Mouse (Mus musculus): ENCODE data around the gene Plod2. TPM values are rescaled to one million over a fixed set of nuclear protein-coding genes. Genes with fewer than 3 reads are reported as not detected.

Gene Plod2
- polyA plus RNA-seq, 1 experiment from 2014 or later: 12.1 TPM

GRCm38 (mm10) chr9:92563306-92563705 is 21.3 kb downstream of the Plod2 start:
- H3K27me3 ChIP-seq (ENCODE audit: control insufficient read depth, insufficient read depth, low read depth, low read length): no peaks in the 10 kb centered on the region
- no peak overlapping the region for H3K27ac ChIP-seq (ENCODE audit: low read length)
- H3K4me2 ChIP-seq (ENCODE audit: low read length): no peak overlapping the region
- no peak overlapping the region for H3K9ac ChIP-seq (ENCODE audit: low read depth, low read length)
- ATAC-seq: no peak
- H3K36me3 ChIP-seq (ENCODE audit: control insufficient read depth, insufficient read depth, low read length): peaks cover 2% of the 10 kb centered on the region; the same call in 1 of the 2 replicates
- H3K4me1 ChIP-seq (ENCODE audit: control insufficient read depth, insufficient read depth, low read length): no peaks in the 10 kb centered on the region; the same call in 1 of the 2 replicates
- no peak overlapping the region for H3K4me3 ChIP-seq (ENCODE audit: low read depth, low read length)
- WGBS: 96% methylated on average over 6 of the region's 6 CpGs
- peaks cover 5% of the 10 kb centered on the region; the same call in 1 of the 2 replicates for H3K9me3 ChIP-seq (replicated peaks; ENCODE audit: control insufficient read depth, low read length, poor library complexity, severe bottlenecking)

GRCm38 (mm10) chr9:92564391-92564790 is 22.4 kb downstream of the Plod2 start:
- no peak for ATAC-seq
- WGBS: 93% methylated on average over 1 of the region's 1 CpGs
- no peaks in the 10 kb centered on the region for H3K27me3 ChIP-seq (ENCODE audit: control insufficient read depth, insufficient read depth, low read depth, low read length)

GRCm38 (mm10) chr9:92566234-92566633 is 24.2 kb downstream of the Plod2 start:
- H3K4me2 ChIP-seq (ENCODE audit: low read length): no peak overlapping the region
- no peak overlapping the region for H3K4me3 ChIP-seq (ENCODE audit: low read depth, low read length)
- H3K27me3 ChIP-seq (ENCODE audit: control insufficient read depth, insufficient read depth, low read depth, low read length): no peaks in the 10 kb centered on the region
- no peaks in the 10 kb centered on the region for H3K4me1 ChIP-seq (ENCODE audit: control insufficient read depth, insufficient read depth, low read length)
- ATAC-seq: no peak
- H3K9ac ChIP-seq (ENCODE audit: low read depth, low read length): no peak overlapping the region
- WGBS: 91% methylated on average over 3 of the region's 3 CpGs
- no peak overlapping the region for H3K27ac ChIP-seq (ENCODE audit: low read length)
- H3K9me3 ChIP-seq (replicated peaks; ENCODE audit: control insufficient read depth, low read length, poor library complexity, severe bottlenecking): peaks cover 5% of the 10 kb centered on the region; the same call in 1 of the 2 replicates
- peaks cover 2% of the 10 kb centered on the region; the same call in 1 of the 2 replicates for H3K36me3 ChIP-seq (ENCODE audit: control insufficient read depth, insufficient read depth, low read length)

More at GRCm38 (mm10) chr9:92564391-92564790, 22.4 kb downstream of the Plod2 start:
- Histone ChIP-seq H3K27ac (ENCODE audit: low read length) (no peak overlapping the region), H3K9me3 (replicated peaks; ENCODE audit: control insufficient read depth, low read length, poor library complexity, severe bottlenecking) (peaks cover 5% of the 10 kb centered on the region; the same call in 1 of the 2 replicates), H3K36me3 (ENCODE audit: control insufficient read depth, insufficient read depth, low read length) (peaks cover 2% of the 10 kb centered on the region; the same call in 1 of the 2 replicates), H3K4me2 (ENCODE audit: low read length) (no peak overlapping the region), H3K4me1 (ENCODE audit: control insufficient read depth, insufficient read depth, low read length) (no peaks in the 10 kb centered on the region; the same call in 1 of the 2 replicates), H3K4me3 (ENCODE audit: low read depth, low read length) (no peak overlapping the region), H3K9ac (ENCODE audit: low read depth, low read length) (no peak overlapping the region)

- H3K9me3 ChIP-seq (replicated peaks; ENCODE audit: control insufficient read depth, low read length, poor library complexity, severe bottlenecking): peaks cover 5% of the 10 kb centered on the region; the same call in 1 of the 2 replicates
- H3K4me2 ChIP-seq (ENCODE audit: low read length): no peak overlapping the region
- no peaks in the 10 kb centered on the region for H3K27me3 ChIP-seq (ENCODE audit: control insufficient read depth, insufficient read depth, low read depth, low read length)
- H3K36me3 ChIP-seq (ENCODE audit: control insufficient read depth, insufficient read depth, low read length): peaks cover 2% of the 10 kb centered on the region; the same call in 1 of the 2 replicates
- 94% methylated on average over 7 of the region's 7 CpGs for WGBS
- H3K4me1 ChIP-seq (ENCODE audit: control insufficient read depth, insufficient read depth, low read length): no peaks in the 10 kb centered on the region
- no peak overlapping the region for H3K27ac ChIP-seq (ENCODE audit: low read length)
- ATAC-seq: no peak
- no peak overlapping the region for H3K9ac ChIP-seq (ENCODE audit: low read depth, low read length)
- H3K4me3 ChIP-seq (ENCODE audit: low read depth, low read length): no peak overlapping the region
These were observed 25.5 kb downstream of the Plod2 start for GRCm38 (mm10) chr9:92567474-92567873.

DNA sequence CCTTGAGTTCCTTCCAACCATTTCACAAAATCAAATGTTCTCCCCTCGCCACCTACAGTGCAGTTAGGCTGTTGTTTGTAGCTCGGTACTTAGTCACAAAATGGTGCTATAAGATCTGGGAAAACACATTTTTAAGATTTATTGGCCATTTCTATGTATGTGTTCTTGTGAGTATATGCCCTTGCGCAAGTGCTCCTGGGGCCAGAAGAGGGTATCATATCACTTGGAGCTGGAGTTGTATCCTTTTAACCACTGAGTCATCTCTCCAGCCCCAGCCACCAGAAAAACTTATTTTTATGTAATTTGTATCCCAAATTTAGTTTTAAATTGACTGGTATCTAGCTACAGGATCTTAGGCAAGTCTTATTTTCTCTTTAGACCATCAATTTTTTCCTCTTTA is 26.8 kb downstream of the Plod2 start:
- H3K4me1 ChIP-seq (ENCODE audit: control insufficient read depth, insufficient read depth, low read length): no peaks in the 10 kb centered on the region
- no peak overlapping the region for H3K4me2 ChIP-seq (ENCODE audit: low read length)
- H3K27me3 ChIP-seq (ENCODE audit: control insufficient read depth, insufficient read depth, low read depth, low read length): no peaks in the 10 kb centered on the region
- peaks cover 2% of the 10 kb centered on the region; the same call in 1 of the 2 replicates for H3K36me3 ChIP-seq (ENCODE audit: control insufficient read depth, insufficient read depth, low read length)
- ATAC-seq: no peak
- no peak overlapping the region for H3K4me3 ChIP-seq (ENCODE audit: low read depth, low read length)
- no peak overlapping the region for H3K9ac ChIP-seq (ENCODE audit: low read depth, low read length)
- WGBS: 94% methylated on average over 3 of the region's 3 CpGs
- peaks cover 5% of the 10 kb centered on the region; the same call in 1 of the 2 replicates for H3K9me3 ChIP-seq (replicated peaks; ENCODE audit: control insufficient read depth, low read length, poor library complexity, severe bottlenecking)
- no peak overlapping the region for H3K27ac ChIP-seq (ENCODE audit: low read length)

- no peaks in the 10 kb centered on the region for H3K9me3 ChIP-seq (replicated peaks; ENCODE audit: control insufficient read depth, low read length, poor library complexity, severe bottlenecking)
- no peaks in the 10 kb centered on the region for H3K36me3 ChIP-seq (ENCODE audit: control insufficient read depth, insufficient read depth, low read length)
- no peaks in the 10 kb centered on the region for H3K27me3 ChIP-seq (ENCODE audit: control insufficient read depth, insufficient read depth, low read depth, low read length)
- no peak overlapping the region for H3K4me2 ChIP-seq (ENCODE audit: low read length)
- no peaks in the 10 kb centered on the region for H3K4me1 ChIP-seq (ENCODE audit: control insufficient read depth, insufficient read depth, low read length)
- no peak overlapping the region for H3K9ac ChIP-seq (ENCODE audit: low read depth, low read length)
- 86% methylated on average over 8 of the region's 8 CpGs for WGBS
- H3K27ac ChIP-seq (ENCODE audit: low read length): no peak overlapping the region
- no peak for ATAC-seq
- no peak overlapping the region for H3K4me3 ChIP-seq (ENCODE audit: low read depth, low read length)
These were observed 30.5 kb downstream of the Plod2 start for GRCm38 (mm10) chr9:92572376-92573108.

GRCm38 (mm10) chr9:92583876-92584275 is 41.9 kb downstream of the Plod2 start:
- Histone ChIP-seq H3K36me3 (ENCODE audit: control insufficient read depth, insufficient read depth, low read length) (no peaks in the 10 kb centered on the region), H3K27me3 (ENCODE audit: control insufficient read depth, insufficient read depth, low read depth, low read length) (no peaks in the 10 kb centered on the region), H3K9ac (ENCODE audit: low read depth, low read length) (no peak overlapping the region), H3K9me3 (replicated peaks; ENCODE audit: control insufficient read depth, low read length, poor library complexity, severe bottlenecking) (no peaks in the 10 kb centered on the region), H3K4me2 (ENCODE audit: low read length) (no peak overlapping the region), H3K27ac (ENCODE audit: low read length) (no peak overlapping the region), H3K4me3 (ENCODE audit: low read depth, low read length) (no peak overlapping the region), H3K4me1 (ENCODE audit: control insufficient read depth, insufficient read depth, low read length) (no peaks in the 10 kb centered on the region)
- no peak for ATAC-seq
- WGBS: 85% methylated on average over 5 of the region's 5 CpGs

- WGBS: 20% methylated on average over 1 of the region's 1 CpGs
- no peak overlapping the region for H3K4me2 ChIP-seq (ENCODE audit: low read length)
- no peaks in the 10 kb centered on the region for H3K27me3 ChIP-seq (ENCODE audit: control insufficient read depth, insufficient read depth, low read depth, low read length)
- H3K9me3 ChIP-seq (replicated peaks; ENCODE audit: control insufficient read depth, low read length, poor library complexity, severe bottlenecking): no peaks in the 10 kb centered on the region
- H3K4me1 ChIP-seq (ENCODE audit: control insufficient read depth, insufficient read depth, low read length): no peaks in the 10 kb centered on the region
- H3K36me3 ChIP-seq (ENCODE audit: control insufficient read depth, insufficient read depth, low read length): no peaks in the 10 kb centered on the region
- H3K27ac ChIP-seq (ENCODE audit: low read length): no peak overlapping the region
- H3K4me3 ChIP-seq (ENCODE audit: low read depth, low read length): no peak overlapping the region
- peak; percentile 80 for ATAC-seq
- H3K9ac ChIP-seq (ENCODE audit: low read depth, low read length): no peak overlapping the region
These were observed 44.0 kb downstream of the Plod2 start for GRCm38 (mm10) chr9:92586025-92586424.

DNA sequence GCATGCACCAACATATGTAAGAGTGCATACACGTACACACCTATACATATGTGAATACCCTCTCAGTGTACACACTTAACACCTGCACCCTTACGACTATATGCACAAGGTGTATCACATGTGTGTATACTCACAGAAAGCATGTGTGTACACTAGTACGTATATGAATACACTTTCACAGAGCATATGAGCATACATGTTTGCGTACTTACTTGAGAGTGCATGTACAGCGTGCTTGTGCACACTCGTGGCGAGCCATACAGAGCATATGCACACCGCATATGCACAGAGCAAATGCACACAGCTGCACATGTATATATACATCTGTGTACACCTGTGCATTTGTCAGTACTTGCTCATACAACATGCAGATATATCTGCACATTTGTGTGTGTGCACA is 45.4 kb downstream of the Plod2 start:
- H3K4me2 ChIP-seq (ENCODE audit: low read length): no peak overlapping the region
- no peak overlapping the region for H3K4me3 ChIP-seq (ENCODE audit: low read depth, low read length)
- H3K27ac ChIP-seq (ENCODE audit: low read length): no peak overlapping the region
- H3K36me3 ChIP-seq (ENCODE audit: control insufficient read depth, insufficient read depth, low read length): no peaks in the 10 kb centered on the region
- 97% methylated on average over 8 of the region's 8 CpGs for WGBS
- ATAC-seq: no peak
- H3K27me3 ChIP-seq (ENCODE audit: control insufficient read depth, insufficient read depth, low read depth, low read length): no peaks in the 10 kb centered on the region
- no peak overlapping the region for H3K9ac ChIP-seq (ENCODE audit: low read depth, low read length)
- no peaks in the 10 kb centered on the region for H3K4me1 ChIP-seq (ENCODE audit: control insufficient read depth, insufficient read depth, low read length)
- no peaks in the 10 kb centered on the region for H3K9me3 ChIP-seq (replicated peaks; ENCODE audit: control insufficient read depth, low read length, poor library complexity, severe bottlenecking)

Measured in midbrain, embryonic 16.5 days (tissue).